Comparison of ENCODE assay signal across 18 mouse cellular contexts in the genomic region with DNA sequence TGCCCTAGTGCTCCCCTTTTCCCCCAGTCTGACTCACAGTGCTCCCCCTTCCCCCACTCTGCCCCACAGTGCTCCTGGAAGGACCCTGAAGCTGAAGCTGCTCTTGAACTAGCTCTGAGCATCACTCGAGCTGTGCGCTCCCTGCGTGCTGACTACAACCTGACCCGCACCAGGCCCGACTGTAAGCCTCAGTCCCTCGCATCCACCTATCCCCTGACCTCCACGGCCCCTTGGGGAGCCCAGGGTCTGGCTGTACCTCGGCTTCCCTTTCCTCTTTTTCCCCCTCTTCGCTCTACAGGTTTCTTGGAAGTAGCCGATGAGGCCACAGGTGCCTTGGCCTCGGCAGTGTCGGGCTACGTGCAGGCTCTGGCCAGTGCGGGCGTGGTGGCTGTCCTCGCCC. TPM values are rescaled to one million over a fixed set of nuclear protein-coding genes. Genes with fewer than 3 reads are reported as not detected.
DNase-seq lines count a peak whose midpoint lies in the region; ATAC-seq and TF ChIP-seq lines count a peak whose summit lies in the region.
"Had no signal": no experiment of that assay in that cellular context is flagged by ENCODE, and none has a peak within 500 bp of the region (broad histone marks: within the 10 kb centered on the region; RNA-seq: fewer than 3 reads in every experiment).

No protein-coding gene starts in this region.

- DNase-seq in cerebellum, adult 8-10 months: peak; percentile 30
- DNase-seq in cerebellum, adult 11 months: no peak
- DNase-seq in gastrocnemius, adult 2 months: peak; percentile 25
- no peak for DNase-seq in gastrocnemius, adult 18-20 months (ENCODE audit: low spot score)
- no peak for DNase-seq in G1E (ENCODE audit: low spot score)
- DNase-seq: adrenal gland, adult 2 months; gastrocnemius, postnatal 14 days; kidney, adult 18-20 months; left cerebral cortex, postnatal 4 days; liver; thymus, postnatal 14 days had no signal

- intact Hi-C loops in gastrocnemius, adult 2 months (cut with DNase I): no loop called here

- H3K4me3 ChIP-seq in gastrocnemius, adult 2 months: no peak overlapping the region
- no peak overlapping the region for H3K4me3 ChIP-seq in intestine, postnatal 0 days (ENCODE audit: low read depth, low read length)
- H3K4me3 ChIP-seq in intestine, embryonic 15.5 days (replicated peaks): no peak overlapping the region
- peak overlapping the region; percentile 49; the same call in 1 of the 2 replicates for H3K4me3 ChIP-seq in G1E (ENCODE audit: low read depth, low read length)
- H3K4me3 ChIP-seq: heart, adult 2 months; midbrain, embryonic 15.5 days had no signal

- no peaks in the 10 kb centered on the region for H3K27me3 ChIP-seq in intestine, postnatal 0 days (replicated peaks; ENCODE audit: control insufficient read depth, insufficient read depth, low read length)
- no peaks in the 10 kb centered on the region for H3K27me3 ChIP-seq in intestine, embryonic 15.5 days (replicated peaks)
- H3K27me3 ChIP-seq in G1E (ENCODE audit: insufficient read depth, low read length): no peaks in the 10 kb centered on the region; the same call in 1 of the 2 replicates
- H3K27me3 ChIP-seq: midbrain, embryonic 15.5 days had no signal

- no peaks in the 10 kb centered on the region for H3K9me3 ChIP-seq in intestine, postnatal 0 days (ENCODE audit: control insufficient read depth)
- H3K9me3 ChIP-seq in intestine, embryonic 15.5 days: no peaks in the 10 kb centered on the region
- no peaks in the 10 kb centered on the region for H3K9me3 ChIP-seq in G1E (replicated peaks)
- H3K9me3 ChIP-seq: midbrain, embryonic 15.5 days had no signal

- no peak for TF ChIP-seq CTCF in gastrocnemius, adult 2 months (IDR thresholded peaks at IDR 0.05)
- TF ChIP-seq CTCF in intestine, postnatal 0 days (IDR thresholded peaks at IDR 0.05; ENCODE audit: low read depth): no peak
- TF ChIP-seq CTCF in G1E (IDR thresholded peaks at IDR 0.05; ENCODE audit: low read depth, low read length): no peak

- H3K9ac ChIP-seq in intestine, postnatal 0 days (ENCODE audit: low read depth, low read length): no peak overlapping the region
- H3K9ac ChIP-seq in intestine, embryonic 15.5 days: no peak overlapping the region
- H3K9ac ChIP-seq: midbrain, embryonic 15.5 days had no signal

- H3K27ac ChIP-seq in gastrocnemius, adult 2 months: no peak overlapping the region
- peak overlapping the region; percentile 46; the same call in 1 of the 2 replicates for H3K27ac ChIP-seq in intestine, postnatal 0 days (ENCODE audit: low read depth, low read length)
- H3K27ac ChIP-seq in intestine, embryonic 15.5 days: no peak overlapping the region
- H3K27ac ChIP-seq: heart, adult 2 months; kidney, postnatal 0 days; macrophage; midbrain, embryonic 15.5 days had no signal

- peaks cover 61% of the 10 kb centered on the region for H3K36me3 ChIP-seq in intestine, postnatal 0 days (ENCODE audit: control insufficient read depth, insufficient read depth)
- H3K36me3 ChIP-seq in intestine, embryonic 15.5 days: peaks cover 59% of the 10 kb centered on the region
- peaks cover 94% of the 10 kb centered on the region for H3K36me3 ChIP-seq in G1E (replicated peaks)

- WGBS in intestine, postnatal 0 days: 84% methylated on average over 16 of the region's 16 CpGs
- WGBS in intestine, embryonic 15.5 days: 89% methylated on average over 16 of the region's 16 CpGs

- H3K4me2 ChIP-seq in intestine, postnatal 0 days (replicated peaks; ENCODE audit: low read depth): no peak overlapping the region
- H3K4me2 ChIP-seq in intestine, embryonic 15.5 days (replicated peaks): no peak overlapping the region
- H3K4me2 ChIP-seq: midbrain, embryonic 15.5 days had no signal

- ATAC-seq in intestine, postnatal 0 days: no peak
- no peak for ATAC-seq in intestine, embryonic 15.5 days
- ATAC-seq in G1E (ENCODE audit: extremely low read depth, insufficient number of reproducible peaks, low FRiP score, poor library complexity, severe bottlenecking): no peak
- ATAC-seq: lung, postnatal 0 days had no signal

- peaks cover 6% of the 10 kb centered on the region for H3K4me1 ChIP-seq in intestine, postnatal 0 days (replicated peaks; ENCODE audit: control insufficient read depth, insufficient read depth, low read length)
- H3K4me1 ChIP-seq in intestine, embryonic 15.5 days (replicated peaks): peaks cover 15% of the 10 kb centered on the region
- peaks cover 94% of the 10 kb centered on the region for H3K4me1 ChIP-seq in G1E (ENCODE audit: insufficient read depth, low read depth, low read length)

RNA-seq across cellular contexts. Expression of a gene that starts 1.1 kb away (rescaled TPM):
- total RNA-seq in gastrocnemius, adult 2 months (2021): 10 to 100 TPM in 1 of 2 experiments, 1 to 10 TPM in 1; 7.8 to 14.4 TPM
- 10 to 100 TPM; 13.2 to 16.8 TPM for total RNA-seq in gastrocnemius, adult 18-20 months (2021)
- 0.12 and 0.20 TPM in 2 replicates for polyA plus RNA-seq in intestine, postnatal 0 days (2015; fragmentation: Nextera tagmentation; extraction: Ambion mirVana)
- 0.21 and 0.35 TPM in 2 replicates for polyA plus RNA-seq in intestine, embryonic 15.5 days (2015; fragmentation: Nextera tagmentation; extraction: Ambion mirVana)
- 0.53 and 0.60 TPM in 2 replicates for total RNA-seq in G1E (2014; fragmentation: Nextera tagmentation)
- 3.5 TPM in 2 replicates for total RNA-seq in G1E (2017)
- 1.5 TPM in 2 replicates for polyA plus RNA-seq in G1E (2012)

RNA-seq across cellular contexts. Expression of a gene that starts 12.5 kb away (rescaled TPM):
- total RNA-seq in gastrocnemius, adult 2 months (2021): not detected
- total RNA-seq in gastrocnemius, adult 18-20 months (2021): not detected
- 3.2 and 4.6 TPM in 2 replicates for polyA plus RNA-seq in intestine, postnatal 0 days (2015; fragmentation: Nextera tagmentation; extraction: Ambion mirVana)
- polyA plus RNA-seq in intestine, embryonic 15.5 days (2015; fragmentation: Nextera tagmentation; extraction: Ambion mirVana): 11.4 and 13.5 TPM in 2 replicates
- total RNA-seq in G1E (2014; fragmentation: Nextera tagmentation) (35.3 and 35.5 TPM in 2 replicates), G1E (2017) (156 and 206 TPM in 2 replicates)
- 90.0 and 101 TPM in 2 replicates for polyA plus RNA-seq in G1E (2012)
- total RNA-seq: heart, adult 2 months had no signal
- polyA plus RNA-seq: macrophage had no signal

RNA-seq across cellular contexts. Expression of a gene that starts 14.5 kb away (rescaled TPM):
- total RNA-seq in gastrocnemius, adult 2 months (2021): 10 to 100 TPM; 31.0 to 35.2 TPM
- total RNA-seq in gastrocnemius, adult 18-20 months (2021): 10 to 100 TPM; 38.2 TPM
- polyA plus RNA-seq in intestine, postnatal 0 days (2015; fragmentation: Nextera tagmentation; extraction: Ambion mirVana): 74.0 and 84.2 TPM in 2 replicates
- polyA plus RNA-seq in intestine, embryonic 15.5 days (2015; fragmentation: Nextera tagmentation; extraction: Ambion mirVana): 117 and 141 TPM in 2 replicates
- 262 and 289 TPM in 2 replicates for total RNA-seq in G1E (2014; fragmentation: Nextera tagmentation)
- total RNA-seq in G1E (2017): 99.3 and 130 TPM in 2 replicates
- 1,339 and 1,437 TPM in 2 replicates for polyA plus RNA-seq in G1E (2012)

RNA-seq across cellular contexts. Expression of a gene that starts 31.2 kb away (rescaled TPM):
- not detected for total RNA-seq in gastrocnemius, adult 2 months (2021)
- under 1 TPM in 1 of 2 experiments, not detected in 1; 0.28 TPM for total RNA-seq in gastrocnemius, adult 18-20 months (2021)
- 1.4 and 3.0 TPM in 2 replicates for polyA plus RNA-seq in intestine, postnatal 0 days (2015; fragmentation: Nextera tagmentation; extraction: Ambion mirVana)
- polyA plus RNA-seq in intestine, embryonic 15.5 days (2015; fragmentation: Nextera tagmentation; extraction: Ambion mirVana): 3.0 and 3.1 TPM in 2 replicates
- total RNA-seq in G1E (2014; fragmentation: Nextera tagmentation): 41.7 and 45.5 TPM in 2 replicates
- 11.8 and 12.4 TPM in 2 replicates for total RNA-seq in G1E (2017)
- 11.3 and 11.5 TPM in 2 replicates for polyA plus RNA-seq in G1E (2012)

RNA-seq across cellular contexts. Expression of a gene that starts 33.6 kb away (rescaled TPM):
- 10 to 100 TPM; 15.2 to 17.0 TPM for total RNA-seq in gastrocnemius, adult 2 months (2021)
- total RNA-seq in gastrocnemius, adult 18-20 months (2021): 10 to 100 TPM; 14.0 to 17.1 TPM
- 70.6 and 76.6 TPM in 2 replicates for polyA plus RNA-seq in intestine, postnatal 0 days (2015; fragmentation: Nextera tagmentation; extraction: Ambion mirVana)
- 187 and 190 TPM in 2 replicates for polyA plus RNA-seq in intestine, embryonic 15.5 days (2015; fragmentation: Nextera tagmentation; extraction: Ambion mirVana)
- total RNA-seq in G1E (2014; fragmentation: Nextera tagmentation) (195 and 218 TPM in 2 replicates), G1E (2017) (65.8 and 71.9 TPM in 2 replicates)
- polyA plus RNA-seq in G1E (2012): 239 and 263 TPM in 2 replicates

Comparison
In these comparisons a context has a peak if more than half of its experiments do, and no peak if none do; other contexts are left out.
1. DNase-seq: peak in cerebellum, adult 8-10 months (single experiment) and gastrocnemius, adult 2 months (single experiment); none in cerebellum, adult 11 months (single experiment), gastrocnemius, adult 18-20 months (single experiment) and G1E (single experiment).
2. RNA of a gene that starts 12.5 kb away (total RNA-seq): 35.3 to 206 TPM in G1E; not detected in gastrocnemius, adult 18-20 months and not detected in gastrocnemius, adult 2 months; every median in the first group is over 10 times any median in the second.